Mouse (Mus musculus) embryonic facial prominence, embryonic 11.5 days (tissue): Measurements from ENCODE around the gene Lrrc75a. TPM values are rescaled to one million over a fixed set of nuclear protein-coding genes. Genes with fewer than 3 reads are reported as not detected.

Experiments used
- ATAC-seq: fragments of 200-750 bp; cut with Nextera tagmentation; replicated peaks from 2 replicates; pipeline ENCODE4 v1.8.0; 2017; ENCODE audit warnings: low read depth; ENCODE audit not compliant: insufficient number of reproducible peaks, low FRiP score, low TSS enrichment
- DNase-seq: peaks from one replicate; pipeline ENCODE4 v3.0.0-alpha.2; 2015; ENCODE audit warnings: low spot score
- H3K27ac ChIP-seq: fragments of 300-500 bp; sonication (generic); replicated peaks from 2 replicates; pipeline ENCODE4 v1.5.1; 2014; ENCODE audit warnings: mild to moderate bottlenecking, low read depth, low read length, control low read depth
- H3K27me3 ChIP-seq: fragments of 300-500 bp; sonication (generic); 2 replicates; pipeline ENCODE4 v1.6.1; 2014; ENCODE audit warnings: mild to moderate bottlenecking, low read length, moderate library complexity, mixed read lengths; ENCODE audit not compliant: control insufficient read depth, insufficient read depth
- H3K36me3 ChIP-seq: fragments of 300-500 bp; sonication (generic); replicated peaks from 2 replicates; pipeline ENCODE4 v1.6.1; 2014; ENCODE audit warnings: low read depth, mild to moderate bottlenecking, low read length, moderate library complexity, mixed read lengths; ENCODE audit not compliant: control insufficient read depth, insufficient read depth
- H3K4me1 ChIP-seq: fragments of 300-500 bp; sonication (generic); 2 replicates; pipeline ENCODE4 v1.6.1; 2014; ENCODE audit warnings: low read length, mixed read lengths; ENCODE audit not compliant: control insufficient read depth, insufficient read depth
- H3K4me2 ChIP-seq: fragments of 300-500 bp; sonication (generic); 2 replicates; pipeline ENCODE4 v1.6.1; 2014; ENCODE audit warnings: low read depth, mild to moderate bottlenecking, control low read depth, low read length, moderate library complexity
- H3K4me3 ChIP-seq: fragments of 300-500 bp; sonication (generic); 2 replicates; pipeline ENCODE4 v1.5.1; 2014; ENCODE audit warnings: low read depth, low read length, control low read depth
- H3K9ac ChIP-seq: fragments of 300-500 bp; sonication (generic); replicated peaks from 2 replicates; pipeline ENCODE4 v1.6.1; 2014; ENCODE audit warnings: mild to moderate bottlenecking, control low read depth, low read length
- H3K9me3 ChIP-seq: fragments of 300-500 bp; sonication (generic); replicated peaks from 2 replicates; pipeline ENCODE4 v1.6.1; 2016; ENCODE audit warnings: mild to moderate bottlenecking, low read length, inconsistent platforms, mixed read lengths; ENCODE audit not compliant: control insufficient read depth
- WGBS: fragments of 180-500 bp; shearing (Covaris S2); extraction: QIAGEN DNeasy Blood & Tissue Kit; methylation state at CpG from one replicate; pipeline ENCODE4 v1.1.7; 2014; 5-methylcytosine and 5-hydroxymethylcytosine counted together
- polyA plus RNA-seq: library from polyadenylated mRNA; unstranded; fragments of >200 nt; fragmentation: Nextera tagmentation; extraction: Ambion mirVana; gene quantifications from 2 replicates; pipeline ENCODE4 v1.2.1, GENCODE M21; 2014

Lrrc75a gene
- polyA plus RNA-seq, 1 experiment from 2014 or later, result 14.2 TPM

GRCm38 (mm10) chr11:62573959-62574702 is 74.2 kb downstream of the Lrrc75a start, which contains the start of gene Trpv2:
Gene Trpv2, plus strand, starts transcription at chr11:62574486.
- Histone ChIP-seq H3K4me2 (peak within 1 kb of the TSS; percentile 87), H3K9me3 (no peaks in the 10 kb centered on the region), H3K9ac (no peak within 1 kb of the TSS), H3K36me3 (no peaks in the 10 kb centered on the region), H3K27me3 (no peaks in the 10 kb centered on the region), H3K4me3 (peak within 1 kb of the TSS; percentile 39), H3K27ac (no peak within 1 kb of the TSS), H3K4me1 (peaks cover 5% of the 10 kb centered on the region)
- no peak for ATAC-seq
- DNase-seq, result no peak
- WGBS, result 86% methylated on average over 6 of the region's 6 CpGs

DNA sequence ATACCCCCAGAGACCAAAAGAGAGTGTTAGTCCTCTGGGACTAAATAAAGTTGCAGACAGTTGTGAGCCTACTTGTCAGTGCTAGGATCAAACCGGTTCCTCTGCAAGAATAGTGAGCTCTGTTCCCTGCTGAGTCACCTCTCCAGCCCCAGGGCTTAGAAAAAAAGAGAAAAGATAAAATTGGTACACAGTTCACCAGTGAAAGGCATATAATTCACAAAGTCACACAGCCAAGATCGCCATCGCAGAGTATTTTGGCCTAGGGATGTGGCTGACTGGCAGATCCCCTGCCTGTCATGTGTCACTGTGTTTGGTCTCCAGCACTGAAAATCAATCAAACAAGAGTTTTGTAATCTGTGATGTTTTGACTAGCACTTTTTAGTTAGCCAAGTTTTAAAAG is 80.0 kb downstream of the Lrrc75a start:
- Histone ChIP-seq H3K36me3 (no peaks in the 10 kb centered on the region), H3K27me3 (no peaks in the 10 kb centered on the region), H3K4me3 (no peak overlapping the region), H3K9ac (no peak overlapping the region), H3K4me2 (no peak overlapping the region), H3K27ac (no peak overlapping the region), H3K4me1 (no peaks in the 10 kb centered on the region), H3K9me3 (no peaks in the 10 kb centered on the region)
- ATAC-seq (no peak), DNase-seq (no peak)
- 71% methylated on average over 3 of the region's 3 CpGs for WGBS

GRCm38 (mm10) chr11:62566211-62566610 is 82.1 kb downstream of the Lrrc75a start:
- no peak overlapping the region for H3K27ac ChIP-seq
- no peak for DNase-seq
- WGBS, result 67% methylated on average over 1 of the region's 1 CpGs

DNA sequence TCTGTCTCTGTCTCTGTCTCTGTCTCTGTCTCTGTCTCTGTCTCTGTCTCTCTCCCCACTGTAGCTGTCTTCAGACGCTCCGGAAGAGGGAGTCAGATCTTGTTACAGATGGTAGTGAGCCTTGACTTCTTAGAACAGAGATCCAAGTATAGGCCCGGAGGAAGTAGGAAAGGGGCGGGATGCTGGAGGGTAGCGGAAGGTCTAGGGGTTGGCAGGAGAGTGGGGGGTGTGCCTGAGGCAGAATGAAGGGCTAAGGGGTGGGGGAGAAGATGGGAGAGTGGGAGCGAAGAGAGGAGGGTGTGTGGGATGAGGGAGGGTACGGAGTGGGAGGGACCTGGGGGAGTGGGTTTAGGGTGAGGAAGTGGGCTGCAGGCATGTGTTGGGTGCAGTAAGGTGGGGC is 82.6 kb downstream of the Lrrc75a start:
- 59% methylated on average over 7 of the region's 7 CpGs for WGBS
- no peak for ATAC-seq
- Histone ChIP-seq H3K9me3 (no peaks in the 10 kb centered on the region), H3K4me2 (no peak overlapping the region), H3K36me3 (no peaks in the 10 kb centered on the region), H3K27ac (no peak overlapping the region), H3K9ac (no peak overlapping the region), H3K4me1 (no peaks in the 10 kb centered on the region), H3K27me3 (no peaks in the 10 kb centered on the region), H3K4me3 (no peak overlapping the region)
- no peak for DNase-seq

More at GRCm38 (mm10) chr11:62566211-62566610, 82.1 kb downstream of the Lrrc75a start:
- Histone ChIP-seq H3K27me3 (no peaks in the 10 kb centered on the region), H3K4me2 (no peak overlapping the region), H3K36me3 (no peaks in the 10 kb centered on the region), H3K4me3 (no peak overlapping the region), H3K4me1 (no peaks in the 10 kb centered on the region), H3K9ac (no peak overlapping the region), H3K9me3 (no peaks in the 10 kb centered on the region)
- ATAC-seq, result no peak

- Histone ChIP-seq H3K9me3 (no peaks in the 10 kb centered on the region), H3K9ac (no peak overlapping the region), H3K27ac (no peak overlapping the region), H3K4me2 (no peak overlapping the region), H3K4me1 (0 out of 2 replicates have a peak, but pooled peaks cover 2% of the 10 kb centered on the region), H3K36me3 (no peaks in the 10 kb centered on the region), H3K4me3 (no peak overlapping the region), H3K27me3 (no peaks in the 10 kb centered on the region)
- ATAC-seq, result no peak
- WGBS, result 85% methylated on average over 2 of the region's 2 CpGs
- DNase-seq, result no peak
Observed at GRCm38 (mm10) chr11:62563590-62563989, 84.7 kb downstream of the Lrrc75a start.

DNA sequence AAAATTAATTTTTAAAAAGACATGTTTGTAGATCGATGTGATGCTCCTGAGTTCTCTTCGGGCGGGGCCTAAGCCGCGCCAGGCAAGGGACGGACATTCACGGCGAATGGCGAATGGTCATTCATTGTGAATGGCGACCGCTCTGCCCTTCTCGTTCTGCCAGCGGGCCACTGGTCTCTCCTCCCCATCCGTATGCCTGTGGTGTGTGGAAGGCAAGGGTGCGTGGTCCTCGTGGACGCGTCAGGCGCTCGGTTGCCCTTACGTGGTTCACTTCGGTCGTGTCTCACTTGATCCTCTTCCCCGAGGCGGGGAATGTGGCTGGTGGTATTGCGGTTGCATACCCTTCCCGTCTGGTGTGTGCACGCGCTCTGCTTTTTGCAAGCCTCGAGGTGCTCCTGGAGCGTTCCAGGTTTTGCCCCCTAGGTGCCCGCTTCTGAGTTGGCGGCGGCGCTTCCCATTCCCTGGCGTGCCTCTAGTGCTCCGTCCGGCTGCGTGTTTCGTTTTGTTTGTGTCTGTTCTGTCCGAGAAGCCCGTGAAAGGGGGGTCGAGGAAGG is 87.8 kb downstream of the Lrrc75a start:
- Histone ChIP-seq H3K4me2 (peak overlapping the region; percentile 52), H3K27me3 (no peaks in the 10 kb centered on the region), H3K27ac (no peak overlapping the region), H3K9me3 (no peaks in the 10 kb centered on the region), H3K4me3 (peak overlapping the region; percentile 21), H3K4me1 (0 out of 2 replicates have a peak, but pooled peaks cover 2% of the 10 kb centered on the region), H3K36me3 (no peaks in the 10 kb centered on the region), H3K9ac (no peak overlapping the region)
- 30% methylated on average over 43 of the region's 43 CpGs for WGBS
- no peak for ATAC-seq
- DNase-seq, result peak; percentile 30

GRCm38 (mm10) chr11:62558961-62559646 is 89.2 kb downstream of the Lrrc75a start:
- 59% methylated on average over 6 of the region's 6 CpGs for WGBS
- DNase-seq (no peak), ATAC-seq (no peak)
- H3K4me1 ChIP-seq, result 0 out of 2 replicates have a peak, but pooled peaks cover 2% of the 10 kb centered on the region
- H3K36me3 ChIP-seq, result no peaks in the 10 kb centered on the region
- H3K27ac ChIP-seq, result no peak overlapping the region
- no peaks in the 10 kb centered on the region for H3K27me3 ChIP-seq
- H3K9ac ChIP-seq, result no peak overlapping the region
- H3K4me3 ChIP-seq, result no peak overlapping the region
- no peaks in the 10 kb centered on the region for H3K9me3 ChIP-seq
- H3K4me2 ChIP-seq, result no peak overlapping the region

DNA sequence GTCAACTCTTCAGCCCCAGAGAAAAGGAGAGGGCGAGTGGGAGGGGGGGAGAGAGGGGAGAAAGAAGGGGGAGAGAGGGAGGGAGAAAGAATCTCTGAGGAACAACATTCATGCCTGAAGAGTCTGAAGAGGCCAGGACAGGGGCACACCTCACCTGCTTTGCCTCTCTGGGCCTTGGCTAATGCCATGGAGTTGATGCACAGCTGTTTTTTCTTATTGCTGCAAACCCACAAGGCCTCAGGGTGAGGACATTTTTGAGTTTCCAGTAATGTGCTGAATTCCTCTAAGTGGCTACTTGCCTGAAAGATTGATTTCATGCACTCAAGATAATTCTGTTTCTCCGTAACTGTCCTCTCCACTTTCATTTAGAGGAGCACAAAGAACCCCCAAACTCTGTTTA is 90.2 kb downstream of the Lrrc75a start:
- Histone ChIP-seq H3K4me1 (peaks cover 2% of the 10 kb centered on the region; the same call in 1 of the 2 replicates), H3K36me3 (peaks cover 4% of the 10 kb centered on the region; the same call in 1 of the 2 replicates), H3K9ac (no peak overlapping the region), H3K9me3 (no peaks in the 10 kb centered on the region), H3K27me3 (no peaks in the 10 kb centered on the region), H3K4me2 (no peak overlapping the region), H3K27ac (no peak overlapping the region), H3K4me3 (no peak overlapping the region)
- 54% methylated on average over 2 of the region's 2 CpGs for WGBS
- ATAC-seq, result no peak
- peak; percentile 35 for DNase-seq
